Mouse (Mus musculus) kidney, postnatal 4 days (tissue): Measurements from ENCODE around the gene Dlg5.

Source experiments
- DNase-seq, 2 experiments: peaks; one replicate each; pipeline ENCODE4 v3.0.0; 2021; ENCODE audit warnings: mixed read lengths in 2 of 2

Gene Dlg5

GRCm38 (mm10) chr14:24245177-24246081 lies at the start of gene Dlg5:
Gene Dlg5, minus strand, starts transcription at chr14:24245920.
- peak; percentile 82 to 86 for DNase-seq

- no peak for DNase-seq
These were observed 47.9 kb upstream of the Dlg5 start for GRCm38 (mm10) chr14:24293631-24294030.

- no peak for DNase-seq
These were observed 47.2 kb upstream of the Dlg5 start, which contains the start of gene E330034G19Rik for GRCm38 (mm10) chr14:24292914-24293313. Gene E330034G19Rik, plus strand, starts transcription at chr14:24293214.

- DNase-seq, result no peak
These were observed 45.0 kb upstream of the Dlg5 start for GRCm38 (mm10) chr14:24290726-24291125.

- no peak for DNase-seq
These were observed 40.4 kb upstream of the Dlg5 start for GRCm38 (mm10) chr14:24286136-24286535.

GRCm38 (mm10) chr14:24282276-24282675 lies 36.6 kb upstream of the Dlg5 start:
- DNase-seq, result no peak

- peak; percentile 12 to 28 for DNase-seq
These were observed 35.6 kb upstream of the Dlg5 start for GRCm38 (mm10) chr14:24281278-24281677.

- no peak for DNase-seq
These were observed 29.8 kb upstream of the Dlg5 start for GRCm38 (mm10) chr14:24275534-24275933.

GRCm38 (mm10) chr14:24273575-24273974 lies 27.9 kb upstream of the Dlg5 start:
- peak in 1 of 2 experiments; percentile 37 for DNase-seq

- DNase-seq, result no peak
These were observed 23.9 kb upstream of the Dlg5 start for GRCm38 (mm10) chr14:24269571-24269970.

- DNase-seq, result no peak
These were observed 17.2 kb upstream of the Dlg5 start for GRCm38 (mm10) chr14:24262915-24263314.

GRCm38 (mm10) chr14:24262382-24262781 lies 16.7 kb upstream of the Dlg5 start:
- DNase-seq, result no peak

GRCm38 (mm10) chr14:24260391-24260790 lies 14.7 kb upstream of the Dlg5 start:
- no peak for DNase-seq

GRCm38 (mm10) chr14:24255956-24256355 lies 10.2 kb upstream of the Dlg5 start:
- no peak for DNase-seq

- peak; percentile 42 to 63 for DNase-seq
These were observed 8.0 kb upstream of the Dlg5 start for GRCm38 (mm10) chr14:24253611-24254202.

- DNase-seq, result no peak
These were observed 5.6 kb upstream of the Dlg5 start for GRCm38 (mm10) chr14:24251326-24251725.

- DNase-seq, result no peak
These were observed 4.2 kb upstream of the Dlg5 start for GRCm38 (mm10) chr14:24249926-24250325.

GRCm38 (mm10) chr14:24244330-24245176 lies 1.2 kb downstream of the Dlg5 start:
- DNase-seq, result peak; percentile 57 to 72

- no peak for DNase-seq
These were observed 3.7 kb downstream of the Dlg5 start for GRCm38 (mm10) chr14:24242016-24242415.

GRCm38 (mm10) chr14:24240831-24241230 lies 4.9 kb downstream of the Dlg5 start:
- no peak for DNase-seq

- peak in 1 of 2 experiments; percentile 36 for DNase-seq
These were observed 6.1 kb downstream of the Dlg5 start for GRCm38 (mm10) chr14:24239651-24240050.

- DNase-seq, result no peak
These were observed 9.8 kb downstream of the Dlg5 start for GRCm38 (mm10) chr14:24235954-24236353.

GRCm38 (mm10) chr14:24234411-24234810 lies 11.3 kb downstream of the Dlg5 start:
- DNase-seq, result peak; percentile 50 to 62
